Mouse (Mus musculus): ENCODE measurements around the gene Mlkl.

DNA sequence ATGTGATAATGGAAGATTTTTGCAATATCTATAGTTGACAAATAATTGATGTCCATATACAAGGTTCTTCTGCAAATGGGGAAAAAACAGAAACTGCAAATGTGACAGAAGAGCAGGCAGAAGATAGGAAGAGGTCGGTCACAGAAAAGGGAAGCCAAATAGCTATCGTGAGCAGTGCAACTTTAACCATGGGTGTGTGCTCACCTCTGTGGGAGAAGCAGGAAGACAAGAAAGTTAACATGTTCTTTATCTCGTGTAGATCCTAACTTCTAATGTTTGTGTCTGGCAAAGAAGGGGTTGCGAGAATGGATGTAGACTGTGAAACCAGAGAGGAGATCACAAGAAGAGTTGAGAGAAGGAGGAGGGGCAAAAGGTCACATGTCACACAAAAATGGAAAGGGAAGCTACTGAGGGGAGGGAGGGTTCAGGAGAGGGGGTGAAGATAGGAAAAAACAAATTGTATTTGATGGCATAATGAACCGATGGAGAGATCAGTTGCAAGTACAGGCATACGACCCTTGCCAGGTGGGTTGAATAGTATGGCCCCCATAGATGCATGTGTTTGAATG lies 12.7 kb downstream of the Mlkl start:
- no peak for TF ChIP-seq GATA1 (IDR thresholded peaks at IDR 0.05; ENCODE audit: low read length)
- no peak for TF ChIP-seq TAL1 (IDR thresholded peaks at IDR 0.05; ENCODE audit: low read length)
